Mouse (Mus musculus) urinary bladder, postnatal 14 days (tissue): ENCODE results near the gene Rtn1.

ENCODE experiments used
- DNase-seq: peaks from one replicate; pipeline ENCODE4 v3.0.0; 2021; ENCODE audit warnings: low spot score

Rtn1 gene

GRCm38 (mm10) chr12:72373916-72374615 lies 34.8 kb downstream of the Rtn1 start:
- DNase-seq: no peak

DNA sequence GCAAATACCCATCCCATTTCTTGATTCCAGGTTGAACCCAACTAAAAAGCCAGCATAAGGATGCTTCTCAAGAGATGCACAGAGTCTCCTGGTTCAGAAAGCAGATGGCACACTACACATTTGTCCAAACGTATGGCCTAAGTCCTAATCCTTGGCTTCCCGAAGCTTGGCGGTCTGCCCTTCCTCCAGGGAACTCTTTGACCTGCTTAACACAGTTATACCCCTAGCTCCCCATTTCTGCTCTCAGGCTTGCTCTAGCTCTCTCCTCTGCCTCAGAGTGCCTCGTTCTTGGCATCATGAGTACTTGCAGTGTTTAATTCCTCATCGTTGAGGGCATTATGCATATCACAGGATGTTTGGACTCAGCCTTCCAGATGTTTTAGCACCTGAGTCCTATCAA lies 38.8 kb downstream of the Rtn1 start:
- DNase-seq: no peak

DNA sequence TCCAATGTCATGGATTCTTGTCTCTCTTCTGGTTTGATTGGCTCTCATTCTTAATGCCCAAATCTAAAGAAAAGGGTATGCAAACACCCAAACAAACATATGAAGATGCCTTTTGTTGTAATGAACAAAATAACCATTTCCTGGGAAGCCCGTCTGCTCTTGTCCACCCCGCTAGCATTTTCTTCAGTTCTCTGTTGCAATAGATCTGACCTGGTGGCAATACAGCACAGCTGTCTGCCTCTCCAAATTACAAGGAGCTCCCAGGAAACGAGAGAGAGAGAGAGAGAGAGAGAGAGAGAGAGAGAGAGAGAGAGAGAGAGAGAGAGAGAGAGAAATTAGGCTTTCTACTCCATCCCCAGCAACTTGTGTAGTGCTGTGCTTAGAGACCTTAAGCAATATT lies 42.1 kb downstream of the Rtn1 start:
- no peak for DNase-seq

DNA sequence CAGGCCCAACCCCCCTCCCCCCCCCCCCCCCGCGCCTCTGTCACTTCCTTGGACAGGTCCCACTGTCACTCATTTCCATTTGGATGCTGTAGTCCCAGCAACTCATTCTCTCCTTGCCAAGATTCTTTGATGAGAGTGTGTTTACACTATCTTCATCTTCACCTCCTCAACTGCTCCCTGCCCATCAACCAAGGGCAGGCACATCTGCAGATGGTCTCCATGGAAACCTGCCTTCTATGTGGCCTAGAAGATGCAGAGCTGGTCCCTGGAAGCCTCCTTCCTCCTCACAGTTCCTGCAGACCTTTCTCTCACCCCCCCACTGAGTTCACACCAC lies 42.8 kb downstream of the Rtn1 start:
- DNase-seq: no peak

- DNase-seq: no peak
Measured at GRCm38 (mm10) chr12:72365231-72366103, 43.4 kb downstream of the Rtn1 start.

GRCm38 (mm10) chr12:72364543-72364942 lies 44.3 kb downstream of the Rtn1 start:
- no peak for DNase-seq

DNA sequence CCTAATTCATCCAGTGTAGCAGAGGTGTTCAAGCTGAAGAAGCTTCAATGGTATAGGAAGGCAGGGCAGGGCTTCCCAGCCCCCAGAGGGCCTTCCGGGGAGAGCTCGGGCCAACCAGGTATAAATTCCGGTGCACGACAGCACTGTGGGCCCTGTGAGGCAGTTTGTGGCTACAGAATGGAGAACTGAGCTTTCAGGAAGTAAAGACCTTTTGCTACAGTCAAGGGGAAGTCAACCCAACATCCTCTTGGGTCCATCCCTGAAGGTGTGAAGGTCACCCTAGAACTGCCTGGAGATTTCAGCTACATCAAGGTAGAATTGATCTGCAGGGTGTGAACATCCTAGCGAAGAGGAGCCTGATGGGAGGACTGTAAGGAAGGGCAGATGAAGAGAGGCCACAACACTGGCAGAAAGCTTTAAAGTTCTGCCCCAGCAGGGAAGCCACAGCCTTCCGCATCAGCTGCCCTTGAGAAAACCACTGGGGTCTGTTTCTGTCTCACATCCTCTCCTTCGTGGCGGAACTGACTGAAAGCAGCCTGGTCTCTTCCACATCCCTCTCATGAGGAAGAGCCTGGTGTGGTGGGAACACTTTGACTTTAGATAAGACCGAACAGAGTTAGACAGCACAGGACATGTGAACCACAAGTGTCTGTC lies 47.0 kb downstream of the Rtn1 start:
- DNase-seq: no peak

DNA sequence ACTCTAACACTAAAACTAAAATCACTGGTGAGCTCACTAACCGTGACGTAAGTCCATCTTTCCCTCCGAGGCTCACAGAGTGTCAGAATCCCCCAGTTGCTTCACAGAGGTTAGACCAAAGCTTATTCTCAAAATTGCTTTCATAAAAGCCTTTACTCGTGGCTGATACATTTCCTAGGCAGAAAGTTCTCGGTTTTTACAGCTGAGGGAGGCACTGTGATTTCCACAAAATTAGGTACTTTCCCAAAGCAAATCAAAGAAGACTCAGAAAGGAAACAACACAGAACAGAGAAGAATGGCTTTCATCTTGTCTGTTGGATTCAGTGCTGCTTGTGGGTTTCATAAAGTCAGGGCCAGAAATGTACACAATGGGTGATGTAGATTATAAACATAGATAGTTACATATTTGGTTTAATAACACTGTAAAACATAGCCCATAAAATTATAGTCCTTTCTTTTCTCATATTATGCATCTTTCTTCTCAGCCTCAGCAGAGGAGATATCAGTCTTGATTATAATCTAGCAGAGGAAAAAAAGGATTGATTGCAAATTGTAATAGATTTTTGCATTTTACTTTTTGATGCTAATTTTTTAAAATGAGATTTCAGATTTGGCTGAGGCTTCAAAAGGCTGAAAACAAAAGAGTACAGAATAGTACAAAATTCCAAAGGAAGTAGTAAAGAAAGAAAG lies 47.8 kb downstream of the Rtn1 start:
- no peak for DNase-seq

DNA sequence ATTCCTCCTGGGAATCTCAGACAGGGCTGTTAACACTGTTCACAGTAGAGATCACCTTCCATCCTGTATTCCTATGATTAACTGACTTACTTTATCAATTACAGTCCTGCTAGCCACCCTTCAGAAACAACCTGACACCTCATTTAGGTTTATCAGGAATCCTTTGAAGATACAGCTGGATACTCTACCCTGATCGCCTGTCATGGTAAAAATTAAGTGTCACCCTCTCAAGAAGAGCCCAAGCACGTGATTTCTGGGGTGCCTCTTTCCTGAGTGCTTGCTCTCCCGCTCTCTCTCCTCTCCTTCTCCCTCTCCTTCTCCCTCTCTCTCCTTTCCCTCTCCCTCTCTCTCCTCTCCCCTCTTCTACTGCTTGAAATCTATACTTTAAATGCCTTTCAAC lies 49.0 kb downstream of the Rtn1 start:
- no peak for DNase-seq

- no peak for DNase-seq
Measured at GRCm38 (mm10) chr12:72357667-72358420, 51.0 kb downstream of the Rtn1 start.

GRCm38 (mm10) chr12:72354241-72354640 lies 54.6 kb downstream of the Rtn1 start:
- DNase-seq: no peak

DNA sequence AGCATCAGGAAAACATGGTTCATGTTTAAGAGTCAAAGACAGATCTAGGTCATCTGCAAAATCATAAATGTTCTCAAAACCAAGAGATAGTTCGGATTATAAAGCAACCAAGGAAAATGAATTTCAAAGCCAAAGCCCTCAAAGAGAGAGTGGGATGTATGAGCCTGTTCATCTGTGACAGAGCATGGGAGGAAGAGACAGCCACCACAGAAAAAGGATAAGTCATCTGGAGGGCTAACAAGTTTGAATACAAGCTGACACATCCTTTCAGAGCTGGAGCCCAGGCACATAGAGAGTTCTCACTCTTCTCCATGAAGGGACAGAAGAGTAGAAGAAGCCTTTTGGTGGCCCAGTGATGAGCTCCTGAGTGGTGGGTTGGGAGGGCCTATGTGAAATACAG lies 55.3 kb downstream of the Rtn1 start:
- DNase-seq: no peak

DNA sequence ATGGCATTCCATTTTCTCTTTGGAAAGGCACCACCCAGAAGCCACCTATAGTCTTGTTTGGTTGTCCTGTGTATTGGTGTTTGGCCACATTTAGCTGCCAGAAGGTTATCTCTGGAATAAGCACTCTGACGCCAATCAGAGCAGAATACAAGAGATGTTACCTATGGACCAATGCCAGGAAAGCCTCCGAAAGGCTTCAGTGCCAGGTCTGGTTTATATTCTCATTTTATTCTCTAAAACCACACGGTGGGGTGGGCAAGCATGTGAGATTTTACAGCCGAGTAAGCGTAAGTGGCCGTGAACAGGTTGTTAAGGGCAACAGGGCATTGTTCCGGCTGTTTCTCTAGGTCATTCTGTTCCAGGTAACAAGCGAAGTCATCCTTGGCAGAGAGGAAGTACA lies 60.3 kb downstream of the Rtn1 start:
- no peak for DNase-seq

DNA sequence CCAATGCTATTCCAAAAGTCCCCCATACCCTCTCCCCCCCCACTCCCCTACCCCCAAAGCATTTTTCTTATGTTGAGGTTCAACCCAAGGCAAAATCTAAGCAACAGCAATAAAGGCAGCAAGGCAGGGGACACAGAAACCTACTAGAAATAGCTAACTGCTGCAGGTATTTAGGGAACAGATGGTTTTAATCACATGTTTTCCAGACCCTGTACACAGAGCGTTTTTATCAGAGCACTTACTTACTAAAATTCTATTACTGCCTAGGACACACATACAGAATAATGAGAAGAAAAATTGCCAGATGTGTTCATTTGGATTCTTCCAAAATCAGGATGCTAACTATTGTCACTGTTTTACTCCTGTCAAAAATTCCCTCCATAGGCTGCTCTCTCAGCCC lies 61.7 kb downstream of the Rtn1 start:
- DNase-seq: no peak

DNA sequence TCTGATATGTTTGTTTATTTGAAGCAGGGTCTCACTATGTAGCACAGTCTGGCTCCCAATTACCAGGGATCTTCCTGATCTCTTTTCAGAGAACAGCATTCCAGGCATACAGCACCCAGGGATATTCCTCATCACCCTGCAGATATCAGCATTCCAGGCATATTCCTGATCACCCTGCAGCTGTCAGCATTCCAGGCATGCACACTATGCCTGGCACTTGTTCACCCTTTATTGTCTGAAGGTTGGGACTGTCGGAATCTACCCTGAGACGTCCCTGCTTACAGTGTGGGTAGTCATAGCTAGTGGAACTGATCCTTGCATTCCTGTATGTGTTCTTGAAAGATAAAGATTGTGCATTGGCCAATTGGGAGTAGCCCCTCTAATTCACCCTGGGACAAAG lies 65.2 kb downstream of the Rtn1 start:
- no peak for DNase-seq

- DNase-seq: no peak
Measured at GRCm38 (mm10) chr12:72336009-72336408, 72.8 kb downstream of the Rtn1 start.

DNA sequence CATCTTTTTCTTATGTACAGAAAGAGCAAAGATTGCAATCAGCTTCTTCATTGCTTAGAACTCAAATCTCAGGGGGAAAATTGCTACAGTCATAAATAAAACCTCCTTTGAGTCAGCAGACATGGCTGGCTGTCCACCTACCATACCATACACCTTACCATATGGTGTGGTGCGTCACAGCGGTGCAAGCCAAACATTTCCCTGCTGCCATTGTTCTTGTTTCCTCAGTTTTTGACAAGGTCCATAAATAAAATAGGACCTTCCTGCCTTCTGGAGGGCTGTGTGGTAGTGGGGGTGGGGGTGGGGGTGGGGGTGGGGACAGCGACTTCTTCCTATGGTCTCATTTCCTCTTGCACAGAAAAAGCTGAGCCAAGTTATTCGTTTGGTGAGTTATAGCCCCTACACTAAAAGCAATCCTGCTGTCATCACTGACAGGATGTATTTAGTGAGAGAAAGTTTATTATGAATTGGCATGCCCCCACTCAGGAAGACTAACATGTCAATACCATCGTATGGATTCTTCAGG lies 76.3 kb downstream of the Rtn1 start:
- no peak for DNase-seq

- DNase-seq: no peak
Measured at GRCm38 (mm10) chr12:72331912-72332487, 76.9 kb downstream of the Rtn1 start.

DNA sequence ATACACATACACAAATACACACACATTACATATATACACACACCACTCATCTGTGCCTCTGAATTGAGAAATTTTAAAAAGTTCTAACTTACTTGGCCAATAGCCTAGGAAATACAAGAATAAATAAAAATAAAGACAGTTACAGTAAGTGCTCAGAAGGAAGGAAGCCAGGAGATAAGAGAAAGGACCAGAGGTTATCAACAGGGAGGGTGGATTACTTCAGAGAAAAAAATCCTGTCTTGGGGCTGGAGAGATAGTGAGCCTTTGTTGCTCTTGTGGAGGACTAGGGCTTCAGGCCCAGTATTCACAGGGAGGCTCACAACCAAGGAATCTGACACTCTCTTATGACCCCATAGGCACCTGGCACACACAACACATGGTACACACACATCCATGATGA lies 82.8 kb downstream of the Rtn1 start:
- no peak for DNase-seq

DNA sequence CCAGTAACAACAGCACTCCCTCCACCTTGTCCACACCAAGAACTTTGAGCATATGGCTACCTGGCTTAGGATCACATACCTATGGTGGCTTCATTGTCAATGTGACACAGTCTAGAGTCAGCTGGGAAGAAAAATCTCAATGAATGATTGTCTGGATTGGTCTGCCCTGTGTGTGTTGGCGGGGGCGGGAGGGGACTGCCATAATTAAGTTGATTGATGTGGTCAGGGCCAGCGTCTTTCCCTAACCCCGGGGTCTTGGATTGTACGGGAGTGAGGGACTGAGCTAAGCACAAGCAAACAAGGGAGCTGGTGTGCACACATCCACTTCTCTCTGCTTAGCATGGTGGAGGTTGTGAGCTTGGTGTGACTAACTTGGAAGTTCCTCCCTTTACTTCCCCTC lies 83.8 kb downstream of the Rtn1 start:
- DNase-seq: no peak

DNA sequence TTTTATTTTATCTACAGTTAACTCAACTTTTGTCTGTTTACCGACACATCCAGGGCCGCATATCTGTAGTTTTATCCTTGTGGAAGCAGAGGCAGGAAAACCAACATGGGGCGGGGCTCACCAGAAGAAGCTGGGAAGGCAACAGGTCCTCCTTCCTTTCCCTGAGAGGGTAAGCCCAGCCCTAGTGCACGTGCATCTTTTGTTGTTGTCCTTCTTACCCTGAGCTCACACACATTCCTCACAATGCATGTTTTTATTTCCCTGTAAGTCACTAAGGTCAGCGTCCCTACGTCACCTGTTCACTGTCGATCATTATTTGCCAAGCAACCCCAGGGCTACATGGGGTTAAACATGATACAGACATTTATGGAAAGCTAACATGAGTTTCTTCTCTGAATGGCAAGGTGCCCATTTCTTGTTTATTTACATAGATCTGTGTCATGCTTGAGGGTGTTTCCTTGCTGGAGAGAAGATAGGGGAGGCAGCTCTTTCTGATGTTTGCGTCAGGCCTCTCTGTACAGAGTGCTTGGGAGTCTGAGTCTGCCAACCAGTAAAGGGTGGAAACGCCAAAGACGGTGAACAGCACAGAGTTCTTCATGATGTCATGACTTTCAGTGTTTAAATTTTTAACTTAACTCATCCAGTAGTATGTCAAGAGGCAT lies 84.5 kb downstream of the Rtn1 start:
- DNase-seq: no peak
